Mouse (Mus musculus) spleen, adult 2 months (tissue): ENCODE results near the gene Frem2.

Source experiments
- CTCF ChIP-seq: fragments of 200-500 bp; IDR thresholded peaks from 2 replicates; pipeline ENCODE4 v1.5.1; 2011; ENCODE audit warnings: mild to moderate bottlenecking, inconsistent platforms; ENCODE audit not compliant: insufficient read depth, insufficient read length, insufficient replicate concordance; ENCODE audit errors: extremely low read depth
- POLR2A ChIP-seq: fragments of 200-500 bp; IDR thresholded peaks from 2 replicates; pipeline ENCODE4 v1.6.1; 2011; ENCODE audit warnings: low read depth, low read length, inconsistent platforms

DNA sequence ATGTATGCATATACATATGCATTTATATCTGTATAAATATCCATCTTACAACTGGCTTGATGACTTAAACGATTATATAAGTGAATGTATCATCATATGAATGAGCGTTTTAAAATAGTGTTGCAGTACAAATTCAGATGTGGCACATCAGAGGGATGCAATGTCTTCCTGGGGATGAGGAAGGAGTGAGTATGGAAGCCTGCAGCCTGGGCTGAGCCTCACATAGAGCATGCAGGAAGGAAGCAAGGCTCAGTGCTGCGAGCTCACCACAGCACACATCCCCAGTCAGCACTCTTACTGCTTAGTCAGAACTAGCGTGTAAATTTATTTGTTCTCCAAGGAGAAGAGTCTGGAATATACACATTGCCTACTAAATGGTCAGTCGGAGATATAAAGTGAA, 27.2 kb downstream of the Frem2 start:
- TF ChIP-seq POLR2A = no peak
- no peak for TF ChIP-seq CTCF
